Mouse (Mus musculus): ENCODE measurements around the gene Map3k7. TPM values are rescaled to one million over a fixed set of nuclear protein-coding genes. Genes with fewer than 3 reads are reported as not detected.
A peak's percentile ranks its signal among the peaks of the same experiment; 100 is the strongest.

The Map3k7 gene
- 10 to 100 TPM; 35.3 to 36.8 TPM for total RNA-seq (2021)
- long read RNA-seq, experiment 1, full-length matches to known transcripts, result 9 of 15 reads
- long read RNA-seq, experiment 1, partial matches to known transcripts, result 2 of 15 reads
- long read RNA-seq, experiment 1, other reads (novel, unspliced or antisense), result 4 of 15 reads
- long read RNA-seq, experiment 2, full-length matches to known transcripts, result 22 of 26 reads
- long read RNA-seq, experiment 2, partial matches to known transcripts, result 2 of 26 reads
- long read RNA-seq, experiment 2, other reads (novel, unspliced or antisense), result 2 of 26 reads

GRCm38 (mm10) chr4:31963354-31964193, at the start of gene Map3k7:
Map3k7 (plus strand) TSS chr4:31964097.
- intact Hi-C loops (cut with DNase I; ENCODE audit: low total_unique reads), result no loop called here
- DNase-seq, result peak; percentile 93

- intact Hi-C loops (cut with DNase I; ENCODE audit: low total_unique reads), result no loop called here
These were observed 48.8 kb upstream of the Map3k7 start for GRCm38 (mm10) chr4:31915114-31915513.

GRCm38 (mm10) chr4:31918717-31919116, 45.2 kb upstream of the Map3k7 start:
- DNase-seq, result no peak
- intact Hi-C loops (cut with DNase I; ENCODE audit: low total_unique reads), result no loop called here

More at GRCm38 (mm10) chr4:31915114-31915513, 48.8 kb upstream of the Map3k7 start:
- no peak for DNase-seq

- no peak for DNase-seq
- intact Hi-C loops (cut with DNase I; ENCODE audit: low total_unique reads), result no loop called here
These were observed 41.7 kb upstream of the Map3k7 start for GRCm38 (mm10) chr4:31922215-31922614.

- DNase-seq, result no peak
- intact Hi-C loops (cut with DNase I; ENCODE audit: low total_unique reads), result no loop called here
These were observed 40.5 kb upstream of the Map3k7 start for GRCm38 (mm10) chr4:31923437-31923836.

GRCm38 (mm10) chr4:31924301-31925185, 39.4 kb upstream of the Map3k7 start:
- intact Hi-C loops (cut with DNase I; ENCODE audit: low total_unique reads), result no loop called here
- no peak for DNase-seq

- intact Hi-C loops (cut with DNase I; ENCODE audit: low total_unique reads), result no loop called here
- no peak for DNase-seq
These were observed 30.7 kb upstream of the Map3k7 start for GRCm38 (mm10) chr4:31933171-31933570.

GRCm38 (mm10) chr4:31935831-31936306, 28.0 kb upstream of the Map3k7 start:
- intact Hi-C loops (cut with DNase I; ENCODE audit: low total_unique reads), result no loop called here
- no peak for DNase-seq

- intact Hi-C loops (cut with DNase I; ENCODE audit: low total_unique reads), result no loop called here
These were observed 27.5 kb upstream of the Map3k7 start for GRCm38 (mm10) chr4:31936358-31936757.

GRCm38 (mm10) chr4:31936911-31937375, 27.0 kb upstream of the Map3k7 start:
- intact Hi-C loops (cut with DNase I; ENCODE audit: low total_unique reads), result no loop called here
- no peak for DNase-seq

More at GRCm38 (mm10) chr4:31936358-31936757, 27.5 kb upstream of the Map3k7 start:
- no peak for DNase-seq

- intact Hi-C loops (cut with DNase I; ENCODE audit: low total_unique reads), result no loop called here
- peak; percentile 20 for DNase-seq
These were observed 26.3 kb upstream of the Map3k7 start for GRCm38 (mm10) chr4:31937376-31938281.

GRCm38 (mm10) chr4:31938416-31939106, 25.3 kb upstream of the Map3k7 start:
- no peak for DNase-seq
- intact Hi-C loops (cut with DNase I; ENCODE audit: low total_unique reads), result no loop called here

- peak; percentile 14 for DNase-seq
- intact Hi-C loops (cut with DNase I; ENCODE audit: low total_unique reads), result no loop called here
These were observed 22.3 kb upstream of the Map3k7 start for GRCm38 (mm10) chr4:31941616-31942015.

- no peak for DNase-seq
- intact Hi-C loops (cut with DNase I; ENCODE audit: low total_unique reads), result no loop called here
These were observed 20.9 kb upstream of the Map3k7 start for GRCm38 (mm10) chr4:31943045-31943444.

GRCm38 (mm10) chr4:31964194-31964875, 438 bp downstream of the Map3k7 start:
- intact Hi-C loops (cut with DNase I; ENCODE audit: low total_unique reads), result no loop called here
- DNase-seq, result no peak

- intact Hi-C loops (cut with DNase I; ENCODE audit: low total_unique reads), result no loop called here
These were observed 1.3 kb downstream of the Map3k7 start for GRCm38 (mm10) chr4:31965208-31965607.

GRCm38 (mm10) chr4:31971437-31971836, 7.5 kb downstream of the Map3k7 start:
- no peak for DNase-seq
- intact Hi-C loops (cut with DNase I; ENCODE audit: low total_unique reads), result no loop called here

More at GRCm38 (mm10) chr4:31965208-31965607, 1.3 kb downstream of the Map3k7 start:
- no peak for DNase-seq

Measured in gastrocnemius, postnatal 14 days (tissue).